Mouse (Mus musculus): Measurements from ENCODE around the gene Ly6g5b.

- TF ChIP-seq POLR2A (IDR thresholded peaks at IDR 0.05; ENCODE audit: control insufficient read depth, low read depth, low read length) = no peak
- no peak for TF ChIP-seq CTCF (IDR thresholded peaks at IDR 0.05; ENCODE audit: control insufficient read depth, insufficient read depth, insufficient replicate concordance, low read depth, low read length)
These were observed 11.8 kb upstream of the Ly6g5b start for GRCm38 (mm10) chr17:35127017-35127416.
